Mouse (Mus musculus) MN1 (cell line): Measurements from ENCODE around the gene Kdelr1.
A peak's percentile ranks its signal among the peaks of the same experiment; 100 is the strongest.
"Not testable (repeated sequence)": the region's sequence is repeated elsewhere in the genome, so short reads cannot be mapped to it uniquely, and the experiment has no call there.

Experiments
- DNase-seq: peaks from one replicate; pipeline ENCODE4 v3.0.0-alpha.2; 2016; ENCODE audit warnings: low spot score

Gene Kdelr1

GRCm38 (mm10) chr7:45870282-45871058, 2.1 kb upstream of the Kdelr1 start:
- DNase-seq: peak; percentile 14

GRCm38 (mm10) chr7:45873061-45873947, 732 bp downstream of the Kdelr1 start:
- DNase-seq: peak; percentile 78

- no peak for DNase-seq
Measured at GRCm38 (mm10) chr7:45876895-45877294, 4.3 kb downstream of the Kdelr1 start.

GRCm38 (mm10) chr7:45878278-45878677, 5.7 kb downstream of the Kdelr1 start, which contains the start of gene Grin2d:
Gene Grin2d (minus strand): TSS chr7:45878378.
- DNase-seq: not testable (repeated sequence)

- no peak for DNase-seq
Measured at GRCm38 (mm10) chr7:45880531-45880930, 8.0 kb downstream of the Kdelr1 start.

GRCm38 (mm10) chr7:45881011-45881410, 8.4 kb downstream of the Kdelr1 start:
- no peak for DNase-seq

GRCm38 (mm10) chr7:45887246-45887645, 14.7 kb downstream of the Kdelr1 start:
- DNase-seq: no peak

- no peak for DNase-seq
Measured at GRCm38 (mm10) chr7:45892651-45893050, 20.1 kb downstream of the Kdelr1 start.

GRCm38 (mm10) chr7:45895931-45896516, 23.5 kb downstream of the Kdelr1 start:
- no peak for DNase-seq

- peak; percentile 98 for DNase-seq
Measured at GRCm38 (mm10) chr7:45896517-45897257, 24.1 kb downstream of the Kdelr1 start, which contains the start of the genes Syngr4 and Tmem143. Gene Syngr4 (minus strand): TSS chr7:45896714. Gene Tmem143 (plus strand): TSS chr7:45896941.

- peak; percentile 61 for DNase-seq
Measured at GRCm38 (mm10) chr7:45897258-45897757, 24.7 kb downstream of the Kdelr1 start.

GRCm38 (mm10) chr7:45898125-45898524, 25.6 kb downstream of the Kdelr1 start:
- DNase-seq: peak; percentile 39

GRCm38 (mm10) chr7:45901562-45901961, 29.0 kb downstream of the Kdelr1 start:
- peak; percentile 47 for DNase-seq

- DNase-seq: no peak
Measured at GRCm38 (mm10) chr7:45902481-45903002, 30.0 kb downstream of the Kdelr1 start.

GRCm38 (mm10) chr7:45906622-45907021, 34.0 kb downstream of the Kdelr1 start:
- no peak for DNase-seq

GRCm38 (mm10) chr7:45908384-45908783, 35.8 kb downstream of the Kdelr1 start:
- no peak for DNase-seq

- no peak for DNase-seq
Measured at GRCm38 (mm10) chr7:45909145-45909544, 36.6 kb downstream of the Kdelr1 start.

- no peak for DNase-seq
Measured at GRCm38 (mm10) chr7:45914067-45914466, 41.5 kb downstream of the Kdelr1 start.

GRCm38 (mm10) chr7:45915011-45915410, 42.4 kb downstream of the Kdelr1 start:
- no peak for DNase-seq

GRCm38 (mm10) chr7:45916056-45917003, 43.8 kb downstream of the Kdelr1 start:
- peak; percentile 91 for DNase-seq
